Mouse (Mus musculus) small intestine, adult 2 months (tissue): Measurements from ENCODE around the gene Zdhhc5.

Source experiments
- CTCF ChIP-seq: fragments of 200-500 bp; IDR thresholded peaks from 2 replicates; pipeline ENCODE4 v1.5.1; 2012; ENCODE audit warnings: low read depth, mild to moderate bottlenecking, control low read depth, inconsistent platforms, low read length, moderate library complexity, mixed read lengths; ENCODE audit not compliant: insufficient replicate concordance, insufficient read length; ENCODE audit errors: extremely low read depth
- POLR2A ChIP-seq: fragments of 200-500 bp; IDR thresholded peaks from 2 replicates; pipeline ENCODE4 v1.6.1; 2012; ENCODE audit warnings: low read depth, mild to moderate bottlenecking, control low read depth, inconsistent platforms, low read length, moderate library complexity

- TF ChIP-seq POLR2A (no peak), CTCF (no peak)
Measured at GRCm38 (mm10) chr2:84762818-84763217, 47.8 kb upstream of the Zdhhc5 start.
